Mouse (Mus musculus): ENCODE results near the gene Prkra. TPM values are rescaled to one million over a fixed set of nuclear protein-coding genes. Genes with fewer than 3 reads are reported as not detected.

Prkra gene
- 48.8 TPM for polyA plus RNA-seq (2021)

DNA sequence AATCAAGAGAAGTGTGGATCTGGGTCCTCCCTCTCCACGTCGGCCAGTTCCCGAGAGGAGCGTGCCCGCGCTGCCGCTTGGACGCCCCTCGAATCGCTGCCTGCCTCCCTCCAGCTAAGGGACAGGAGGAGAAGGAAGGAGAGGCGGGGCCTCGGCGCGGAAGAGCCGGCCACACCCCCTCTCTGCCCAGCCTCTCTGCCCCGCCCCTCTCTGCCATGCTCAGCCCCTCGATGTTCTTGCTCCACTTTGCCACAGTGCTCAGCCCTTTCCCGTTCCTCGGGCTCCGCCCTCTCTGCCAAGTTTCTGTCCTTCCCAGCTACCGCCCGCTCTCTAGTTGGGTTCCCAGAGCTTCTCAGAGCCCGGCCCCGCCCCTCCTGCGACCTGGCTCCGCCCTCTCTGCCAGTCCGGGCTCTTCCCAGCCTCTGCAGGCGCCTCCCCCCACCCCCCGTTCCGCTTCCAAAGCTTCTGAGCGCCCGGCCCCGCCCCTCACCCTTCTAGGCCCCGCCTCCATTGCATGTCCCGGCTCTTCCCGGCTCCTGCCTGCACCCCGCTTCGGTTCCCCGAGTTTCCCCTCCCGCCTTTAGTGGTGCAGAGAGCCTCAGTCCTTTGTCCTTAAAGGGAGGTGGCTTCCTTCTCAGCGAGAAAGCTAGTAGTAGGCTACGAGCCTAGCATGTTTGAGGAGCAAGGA lies at the start of gene Prkra, which contains the start of gene Pjvk:
TSS of gene Prkra (minus strand) at position 133 of the 688 bp plus-strand sequence.
TSS of gene Pjvk (plus strand) at position 594 of the 688 bp plus-strand sequence.
- peak; percentile 89 for DNase-seq (ENCODE audit: low read depth, low spot score)
- ChIA-PET CTCF (no interaction called here), POLR2A (no interaction called here)
- TF ChIP-seq CTCF (IDR thresholded peaks at IDR 0.05), result no peak
- in situ Hi-C loops (cut with MboI; ENCODE audit: low pct_unique_long_range_greater_than_20kb), result no loop called here
- no peaks in the 10 kb centered on the region for H3K27me3 ChIP-seq
- peak; percentile 100 for ATAC-seq

DNA sequence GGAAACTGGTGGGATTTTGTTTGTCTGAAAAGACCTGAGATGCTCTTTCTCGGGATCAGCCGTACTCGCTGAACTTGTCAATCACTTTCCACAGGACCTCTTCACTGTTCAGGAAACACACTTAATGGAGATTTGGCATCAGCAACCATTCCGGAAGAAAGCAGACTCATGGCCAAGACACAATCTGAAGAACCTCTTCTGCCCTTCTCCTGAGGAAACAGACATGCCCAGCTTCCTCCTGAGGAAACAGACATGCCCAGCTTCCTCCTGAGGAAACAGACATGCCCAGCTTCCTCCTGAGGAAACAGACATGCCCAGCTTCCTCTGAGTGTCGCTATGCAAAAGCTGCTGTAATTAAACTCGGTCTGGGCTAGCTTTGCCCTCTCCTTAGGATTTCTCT lies 47.5 kb upstream of the Prkra start:
- no peak for TF ChIP-seq CTCF (IDR thresholded peaks at IDR 0.05)
- ChIA-PET CTCF (no interaction called here), POLR2A (no interaction called here)
- DNase-seq (ENCODE audit: low read depth, low spot score) (no peak), ATAC-seq (no peak)
- no peaks in the 10 kb centered on the region for H3K27me3 ChIP-seq
- in situ Hi-C loops (cut with MboI; ENCODE audit: low pct_unique_long_range_greater_than_20kb), result no loop called here

DNA sequence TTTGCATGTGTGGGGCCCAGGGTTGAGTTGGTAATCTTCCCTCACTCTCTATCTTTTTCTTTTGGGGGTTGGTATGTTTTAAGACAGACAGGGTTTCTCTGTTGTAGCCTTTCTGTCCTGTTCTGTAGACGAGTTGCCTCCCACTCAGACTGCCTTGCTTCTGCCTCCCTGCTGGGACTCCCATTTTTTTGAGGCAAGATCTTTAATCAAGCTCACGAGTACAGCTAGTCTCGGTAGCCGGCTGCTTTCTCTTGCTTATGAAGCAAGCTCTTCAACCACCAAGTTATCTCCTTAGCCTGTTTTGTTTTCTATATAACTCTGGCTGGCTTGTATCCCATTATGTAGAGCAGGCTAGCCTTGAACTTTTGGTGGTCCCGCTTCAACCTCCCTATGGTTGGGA lies 46.0 kb upstream of the Prkra start:
- DNase-seq (ENCODE audit: low read depth, low spot score) (no peak), ATAC-seq (no peak)
- TF ChIP-seq CTCF (IDR thresholded peaks at IDR 0.05), result no peak
- H3K27me3 ChIP-seq, result no peaks in the 10 kb centered on the region
- ChIA-PET CTCF (no interaction called here), POLR2A (no interaction called here)
- in situ Hi-C loops (cut with MboI; ENCODE audit: low pct_unique_long_range_greater_than_20kb), result no loop called here

DNA sequence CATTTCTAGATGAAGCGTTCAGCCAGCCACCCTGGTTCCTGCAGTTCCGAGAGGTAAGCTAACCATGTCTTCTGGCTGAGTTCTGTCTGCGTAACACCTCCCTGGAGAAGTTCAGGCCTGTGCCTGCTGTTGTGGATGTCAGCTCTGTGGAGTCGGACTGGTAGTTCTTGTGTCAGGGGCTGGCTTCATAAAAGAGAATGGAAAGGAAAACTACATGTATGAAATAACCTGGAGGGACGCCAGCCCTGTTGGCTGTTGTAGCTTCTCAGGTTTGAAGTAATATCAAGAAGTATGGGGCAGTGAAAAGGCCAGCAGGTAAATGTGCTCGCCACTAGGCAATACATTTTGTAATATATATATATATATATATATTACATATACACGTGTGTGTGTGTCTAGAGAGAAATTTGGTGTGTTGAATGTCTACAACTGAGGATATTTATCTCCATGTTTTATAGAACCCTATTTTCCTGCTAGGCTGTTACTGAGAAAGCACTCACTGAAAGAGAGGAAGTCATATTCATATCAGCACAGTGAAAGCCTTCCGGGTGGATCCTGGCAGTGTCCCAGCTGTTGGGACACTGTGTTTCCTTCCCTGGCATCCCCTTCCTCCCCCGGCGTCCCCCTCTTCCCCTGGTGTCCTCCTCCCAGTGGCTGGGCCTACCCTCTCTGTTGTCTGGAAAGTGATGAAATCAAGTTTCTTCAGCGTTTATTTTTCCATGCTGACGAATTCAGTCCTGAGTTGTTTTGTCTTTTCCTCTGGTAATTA lies 42.8 kb upstream of the Prkra start:
- in situ Hi-C loops (cut with MboI; ENCODE audit: low pct_unique_long_range_greater_than_20kb), result no loop called here
- ChIA-PET POLR2A (interaction anchor here (1.2 kb wide), 1 partner anchor 12 kb away, joined by 3 read pairs; no protein-coding TSS in a partner anchor), CTCF (interaction anchor here (1.4 to 1.6 kb wide), 2 partner anchors 9 kb away, joined by 3 to 4 read pairs; no protein-coding TSS in a partner anchor)
- DNase-seq (ENCODE audit: low read depth, low spot score) (no peak), ATAC-seq (no peak)
- H3K27me3 ChIP-seq, result no peaks in the 10 kb centered on the region
- no peak for TF ChIP-seq CTCF (IDR thresholded peaks at IDR 0.05)

DNA sequence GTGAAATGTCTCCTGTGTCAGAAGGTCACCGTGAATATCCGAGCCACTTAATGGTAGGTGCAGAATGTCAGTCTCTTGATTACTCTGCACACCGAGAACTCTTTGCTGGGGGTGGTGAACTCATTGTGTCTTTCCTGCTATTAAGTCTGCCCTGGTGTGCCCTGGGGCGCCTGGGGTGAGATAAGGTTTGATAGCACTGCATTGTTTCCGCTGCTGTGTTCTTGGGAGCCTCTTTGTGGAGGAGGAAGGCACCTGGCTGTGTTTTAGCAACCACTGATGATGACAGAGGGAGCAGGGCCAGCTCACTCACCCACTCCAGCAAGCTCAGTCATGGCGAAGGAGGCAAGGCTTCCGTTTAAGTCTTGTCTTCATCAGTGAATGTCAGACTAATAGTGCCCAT lies 40.3 kb upstream of the Prkra start:
- no peaks in the 10 kb centered on the region for H3K27me3 ChIP-seq
- in situ Hi-C loops (cut with MboI; ENCODE audit: low pct_unique_long_range_greater_than_20kb), result no loop called here
- TF ChIP-seq CTCF (IDR thresholded peaks at IDR 0.05), result no peak
- ChIA-PET POLR2A (interaction anchor here (1.7 kb wide), 1 partner anchor 9 kb away, joined by 4 read pairs; no protein-coding TSS in a partner anchor), CTCF (interaction anchor here (1.6 kb wide), 1 partner anchor 13 kb away, joined by 5 read pairs; no protein-coding TSS in a partner anchor)
- ATAC-seq, result no peak
- DNase-seq (ENCODE audit: low read depth, low spot score), result no peak

DNA sequence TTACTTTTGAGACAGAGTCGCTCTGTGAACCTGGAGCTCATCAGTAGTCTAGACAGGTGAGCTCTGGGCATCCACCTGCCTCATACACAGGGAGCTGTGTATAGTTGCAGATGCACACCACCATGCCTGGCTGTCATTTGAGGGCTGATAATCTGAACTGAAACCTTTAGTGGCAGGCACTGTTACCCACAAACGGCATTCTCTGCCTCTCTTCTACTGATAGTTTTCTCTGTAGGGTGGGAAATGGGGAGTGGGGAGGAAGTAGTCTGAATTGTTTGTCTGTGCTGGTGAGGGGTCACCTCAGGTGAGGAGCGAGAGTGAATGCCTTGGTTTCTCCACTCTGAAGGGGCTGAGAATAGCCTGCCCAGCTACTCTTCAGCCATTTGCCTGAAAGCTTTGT lies 39.8 kb upstream of the Prkra start:
- DNase-seq (ENCODE audit: low read depth, low spot score), result no peak
- no peak for TF ChIP-seq CTCF (IDR thresholded peaks at IDR 0.05)
- H3K27me3 ChIP-seq, result no peaks in the 10 kb centered on the region
- ChIA-PET CTCF (interaction anchor here (1.6 kb wide), 1 partner anchor 14 kb away, joined by 5 read pairs; no protein-coding TSS in a partner anchor), POLR2A (interaction anchor here (1.7 kb wide), 1 partner anchor 9 kb away, joined by 4 read pairs; no protein-coding TSS in a partner anchor)
- no peak for ATAC-seq
- in situ Hi-C loops (cut with MboI; ENCODE audit: low pct_unique_long_range_greater_than_20kb), result no loop called here

DNA sequence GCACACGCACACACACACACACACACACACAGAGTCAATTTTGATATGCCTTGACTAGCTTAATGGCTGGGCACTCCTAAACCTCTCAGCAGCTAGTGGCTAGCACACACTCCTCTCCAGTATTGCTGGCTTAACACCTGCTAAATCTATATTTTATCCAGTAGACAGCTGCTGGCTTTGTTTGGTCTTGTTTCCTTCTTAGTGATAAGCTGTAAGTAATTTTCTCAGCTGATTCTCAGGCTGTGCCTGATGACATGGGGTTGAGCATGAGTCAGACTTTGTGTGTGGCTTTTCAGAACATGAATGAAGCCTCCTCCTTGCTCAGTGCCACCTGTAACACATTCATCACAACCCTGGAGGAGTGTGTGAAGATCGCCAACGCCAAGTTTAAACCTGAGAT lies 39.2 kb upstream of the Prkra start:
- H3K27me3 ChIP-seq, result no peaks in the 10 kb centered on the region
- ATAC-seq (no peak), DNase-seq (ENCODE audit: low read depth, low spot score) (no peak)
- CTCF ChIA-PET, result interaction anchor here (1.6 kb wide), 1 partner anchor 14 kb away, joined by 5 read pairs; no protein-coding TSS in a partner anchor
- in situ Hi-C loops (cut with MboI; ENCODE audit: low pct_unique_long_range_greater_than_20kb), result no loop called here
- no peak for TF ChIP-seq CTCF (IDR thresholded peaks at IDR 0.05)
- POLR2A ChIA-PET, result no interaction called here

DNA sequence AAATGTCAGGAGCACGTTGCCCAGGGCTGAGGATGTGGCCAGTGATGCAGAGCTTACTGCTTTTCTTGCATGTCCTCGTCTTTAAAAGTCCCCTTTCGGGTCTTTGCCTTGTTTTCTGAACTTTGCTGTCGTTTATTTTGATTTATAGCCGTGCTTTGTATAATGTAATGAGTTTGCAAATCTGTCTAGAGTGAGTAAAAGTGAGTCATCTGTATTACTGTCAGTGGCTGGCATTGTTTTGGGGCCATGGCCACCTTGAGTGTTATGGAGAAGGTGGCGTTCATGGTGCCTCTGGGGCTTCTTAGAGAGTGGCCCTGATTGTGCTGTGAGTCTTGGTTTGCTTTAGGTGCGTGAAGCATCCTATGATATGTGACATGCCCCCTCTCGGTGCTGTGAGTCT lies 34.5 kb upstream of the Prkra start:
- DNase-seq (ENCODE audit: low read depth, low spot score), result no peak
- peak; percentile 31 for ATAC-seq
- in situ Hi-C loops (cut with MboI; ENCODE audit: low pct_unique_long_range_greater_than_20kb), result no loop called here
- POLR2A ChIA-PET, result no interaction called here
- CTCF ChIA-PET, result interaction anchor here (1.7 kb wide), 1 partner anchor 8 kb away, joined by 4 read pairs; no protein-coding TSS in a partner anchor
- H3K27me3 ChIP-seq, result no peaks in the 10 kb centered on the region
- no peak for TF ChIP-seq CTCF (IDR thresholded peaks at IDR 0.05)

DNA sequence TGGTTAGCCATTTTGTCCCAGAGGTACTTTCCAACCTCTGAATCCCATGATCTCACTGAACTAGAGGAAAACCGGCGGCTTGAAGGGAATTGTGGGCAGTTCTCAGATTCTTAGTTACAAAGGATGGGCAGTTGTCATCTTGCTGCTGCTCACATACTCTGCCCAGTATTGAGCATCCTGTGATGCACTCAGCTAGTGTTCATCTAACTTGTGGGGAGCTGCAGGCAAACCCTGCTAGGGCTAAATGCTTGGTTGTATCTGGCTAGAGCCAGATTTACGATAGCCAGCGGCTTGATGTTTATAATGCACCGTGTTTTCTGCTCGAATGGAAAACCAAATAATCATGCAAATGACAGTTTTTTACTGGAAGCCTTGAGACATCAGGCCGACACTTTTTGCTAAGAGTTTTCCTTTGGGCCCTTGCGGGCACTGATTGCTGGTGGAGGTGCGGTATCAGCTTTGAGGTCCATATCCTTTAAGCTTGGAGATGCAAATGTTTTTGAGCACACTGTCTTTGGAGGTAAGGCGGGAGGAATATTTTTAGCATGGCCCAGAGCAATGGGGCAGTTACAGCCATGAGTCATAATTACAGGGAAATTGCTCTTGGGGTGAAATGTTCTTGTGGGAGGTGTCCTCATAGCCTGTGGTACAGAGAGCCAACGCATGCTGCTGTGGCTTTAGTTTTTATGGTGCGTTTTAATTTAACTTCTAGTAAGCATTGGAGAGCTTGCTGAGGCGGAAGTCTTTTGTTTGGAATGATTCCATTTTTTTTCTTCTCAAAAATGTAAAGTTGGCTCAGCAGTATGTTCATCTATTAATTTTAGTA lies 28.8 kb upstream of the Prkra start:
- no peak for DNase-seq (ENCODE audit: low read depth, low spot score)
- ATAC-seq, result peak; percentile 32
- POLR2A ChIA-PET, result interaction anchor here (0.9 kb wide), 1 partner anchor 15 kb away, joined by 6 read pairs; no protein-coding TSS in a partner anchor
- no peak for TF ChIP-seq CTCF (IDR thresholded peaks at IDR 0.05)
- in situ Hi-C loops (cut with MboI; ENCODE audit: low pct_unique_long_range_greater_than_20kb), result no loop called here
- CTCF ChIA-PET, result interaction anchor here (1.0 to 1.9 kb wide), 2 partner anchors 9 to 12 kb away, joined by 3 to 5 read pairs; no protein-coding TSS in a partner anchor
- no peaks in the 10 kb centered on the region for H3K27me3 ChIP-seq

DNA sequence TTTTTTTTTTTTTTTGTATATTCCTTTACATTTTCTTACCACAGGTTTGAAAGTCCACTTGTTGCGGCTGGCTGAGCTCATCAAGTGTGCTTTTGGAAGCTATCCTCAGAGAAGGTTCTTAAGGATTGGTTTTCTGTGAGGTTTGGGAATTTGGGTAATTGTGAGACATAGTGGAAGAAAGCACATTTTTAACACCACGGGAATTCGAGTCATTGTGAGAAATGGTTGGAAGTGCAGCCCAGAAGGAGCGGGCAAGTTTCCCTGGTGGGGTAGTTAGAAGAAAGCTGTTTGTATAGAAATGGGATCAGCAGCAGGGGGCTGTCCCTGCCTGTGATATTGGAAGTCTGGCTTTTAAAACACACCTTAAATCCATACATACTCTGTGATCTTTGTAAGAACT lies 28.1 kb upstream of the Prkra start:
- ChIA-PET POLR2A (interaction anchor here (0.9 kb wide), 1 partner anchor 14 kb away, joined by 6 read pairs; no protein-coding TSS in a partner anchor), CTCF (interaction anchor here (1.9 kb wide), 1 partner anchor 10 kb away, joined by 5 read pairs; no protein-coding TSS in a partner anchor)
- H3K27me3 ChIP-seq, result no peaks in the 10 kb centered on the region
- in situ Hi-C loops (cut with MboI; ENCODE audit: low pct_unique_long_range_greater_than_20kb), result no loop called here
- DNase-seq (ENCODE audit: low read depth, low spot score), result no peak
- ATAC-seq, result no peak
- no peak for TF ChIP-seq CTCF (IDR thresholded peaks at IDR 0.05)
